Comparison of ENCODE assay signal across 10 mouse cellular contexts in genomic region chr2:5712255-5712654, GRCm38 (mm10). TPM values are rescaled to one million over a fixed set of nuclear protein-coding genes. Genes with fewer than 3 reads are reported as not detected.
DNase-seq lines count a peak whose midpoint lies in the region; ATAC-seq and TF ChIP-seq lines count a peak whose summit lies in the region.
"Had no signal": no experiment of that assay in that cellular context is flagged by ENCODE, and none has a peak within 500 bp of the region (broad histone marks: within the 10 kb centered on the region; RNA-seq: fewer than 3 reads in every experiment).

No protein-coding gene starts in this region.

- no peaks in the 10 kb centered on the region for H3K9me3 ChIP-seq in liver, postnatal 0 days (ENCODE audit: low read length)
- peaks cover 1% of the 10 kb centered on the region; the same call in 1 of the 2 replicates for H3K9me3 ChIP-seq in liver, embryonic 12.5 days (replicated peaks)
- H3K9me3 ChIP-seq in hindbrain, embryonic 14.5 days (ENCODE audit: control insufficient read depth, low read length): no peaks in the 10 kb centered on the region
- H3K9me3 ChIP-seq: lung, embryonic 15.5 days had no signal

- H3K4me2 ChIP-seq in liver, postnatal 0 days (ENCODE audit: low read depth, low read length): peak overlapping the region; percentile 92; the same call in 1 of the 2 replicates
- no peak overlapping the region for H3K4me2 ChIP-seq in liver, embryonic 12.5 days
- peak overlapping the region; percentile 91 for H3K4me2 ChIP-seq in hindbrain, embryonic 14.5 days (replicated peaks)

- H3K4me1 ChIP-seq in liver, postnatal 0 days (ENCODE audit: insufficient read depth): peaks cover 14% of the 10 kb centered on the region
- H3K4me1 ChIP-seq in liver, embryonic 12.5 days: peaks cover 26% of the 10 kb centered on the region
- H3K4me1 ChIP-seq in hindbrain, embryonic 14.5 days (replicated peaks; ENCODE audit: control insufficient read depth, insufficient read depth, low read length): peaks cover 10% of the 10 kb centered on the region; the same call in 1 of the 2 replicates
- H3K4me1 ChIP-seq in olfactory bulb, adult 2 months (ENCODE audit: control insufficient read depth, insufficient read depth, low read length): peaks cover 22% of the 10 kb centered on the region

- ATAC-seq in liver, postnatal 0 days: no peak
- no peak for ATAC-seq in liver, embryonic 12.5 days
- no peak for ATAC-seq in hindbrain, embryonic 14.5 days (ENCODE audit: low FRiP score)

- TF ChIP-seq EP300 in liver, postnatal 0 days (IDR thresholded peaks at IDR 0.05; ENCODE audit: low read depth): no peak

- DNase-seq in cerebellum, adult 11-12 months: peak; percentile 57
- no peak for DNase-seq in cerebellum, adult 11 months
- no peak for DNase-seq in liver, postnatal 0 days
- no peak for DNase-seq in hindbrain, embryonic 14.5 days (ENCODE audit: low spot score)
- DNase-seq in kidney, adult 11 months: no peak
- no peak for DNase-seq in spleen, postnatal 14 days (ENCODE audit: low spot score in 2 of 2)
- DNase-seq: heart, adult 18-20 months had no signal

- H3K4me3 ChIP-seq in liver, postnatal 0 days (ENCODE audit: low read depth, low read length): no peak overlapping the region
- no peak overlapping the region; the same call in 1 of the 2 replicates for H3K4me3 ChIP-seq in liver, embryonic 12.5 days
- peak overlapping the region; percentile 74; the same call in 1 of the 2 replicates for H3K4me3 ChIP-seq in hindbrain, embryonic 14.5 days (replicated peaks; ENCODE audit: low read length)
- H3K4me3 ChIP-seq in olfactory bulb, adult 2 months (ENCODE audit: insufficient read depth, low read depth, low read length): peak overlapping the region; percentile 16; the same call in 1 of the 2 replicates

- WGBS in liver, postnatal 0 days (ENCODE audit: insufficient replicate concordance): 65% methylated on average over 7 of the region's 7 CpGs
- WGBS in liver, embryonic 12.5 days (ENCODE audit: insufficient replicate concordance): 56% methylated on average over 7 of the region's 7 CpGs
- WGBS in hindbrain, embryonic 14.5 days: 48% methylated on average over 7 of the region's 7 CpGs
- WGBS in olfactory bulb, adult 2 months: 57% methylated on average over 7 of the region's 7 CpGs

- no peak for TF ChIP-seq POLR2A in olfactory bulb, adult 2 months (IDR thresholded peaks at IDR 0.05; ENCODE audit: insufficient read depth, low read depth, low read length)

- TF ChIP-seq CTCF in liver, postnatal 0 days (IDR thresholded peaks at IDR 0.05; ENCODE audit: low read depth): no peak
- TF ChIP-seq CTCF in olfactory bulb, adult 2 months (IDR thresholded peaks at IDR 0.05; ENCODE audit: insufficient read depth, low read depth, low read length): no peak

- no peaks in the 10 kb centered on the region for H3K27me3 ChIP-seq in liver, postnatal 0 days (ENCODE audit: insufficient read depth, low read length)
- H3K27me3 ChIP-seq in liver, embryonic 12.5 days (replicated peaks): peaks cover 52% of the 10 kb centered on the region
- H3K27me3 ChIP-seq in hindbrain, embryonic 14.5 days (ENCODE audit: control insufficient read depth, insufficient read depth, low read length): peaks cover 12% of the 10 kb centered on the region; the same call in 1 of the 2 replicates

- no peak overlapping the region for H3K9ac ChIP-seq in liver, postnatal 0 days (replicated peaks)
- no peak overlapping the region for H3K9ac ChIP-seq in liver, embryonic 12.5 days
- 0 out of 2 replicates have a peak overlapping the region, but pooled peaks have one; percentile 73 for H3K9ac ChIP-seq in hindbrain, embryonic 14.5 days
- H3K9ac ChIP-seq: lung, embryonic 15.5 days had no signal

- H3K36me3 ChIP-seq in liver, postnatal 0 days (replicated peaks; ENCODE audit: insufficient read depth, low read length): no peaks in the 10 kb centered on the region
- H3K36me3 ChIP-seq in liver, embryonic 12.5 days: no peaks in the 10 kb centered on the region
- H3K36me3 ChIP-seq in hindbrain, embryonic 14.5 days (replicated peaks; ENCODE audit: control insufficient read depth, insufficient read depth): no peaks in the 10 kb centered on the region
- H3K36me3 ChIP-seq: lung, embryonic 15.5 days had no signal

- no peak overlapping the region for H3K27ac ChIP-seq in liver, postnatal 0 days (ENCODE audit: low read depth)
- H3K27ac ChIP-seq in liver, embryonic 12.5 days: no peak overlapping the region
- no peak overlapping the region for H3K27ac ChIP-seq in hindbrain, embryonic 14.5 days
- H3K27ac ChIP-seq in olfactory bulb, adult 2 months (ENCODE audit: insufficient read depth, low read depth, low read length): no peak overlapping the region
- H3K27ac ChIP-seq: lung, embryonic 15.5 days had no signal

RNA-seq across cellular contexts. Expression of gene Camk1d, which starts 2.1 kb away (rescaled TPM):
- 2.0 and 2.2 TPM in 2 replicates for polyA plus RNA-seq in liver, postnatal 0 days (2015; fragmentation: Nextera tagmentation; extraction: Ambion mirVana)
- 1.3 and 1.5 TPM in 2 replicates for polyA plus RNA-seq in liver, embryonic 12.5 days (2016; fragmentation: Nextera tagmentation; extraction: Ambion mirVana)
- 6.7 and 7.7 TPM in 2 replicates for polyA plus RNA-seq in hindbrain, embryonic 14.5 days (2014; fragmentation: Nextera tagmentation; extraction: Ambion mirVana)
- 58.0 TPM in 1 of 2 replicates, not detected in the other for polyA plus RNA-seq in olfactory bulb, adult 2 months (2012; ENCODE audit: insufficient read depth, insufficient read length, low replicate concordance, missing spikeins)

Comparison
In these comparisons a context has a peak if more than half of its experiments do, and no peak if none do; other contexts are left out.
1. H3K4me3 ChIP-seq: peak in hindbrain, embryonic 14.5 days (single experiment) and olfactory bulb, adult 2 months (single experiment); none in liver, postnatal 0 days (single experiment) and liver, embryonic 12.5 days (single experiment).